Mouse (Mus musculus) erythroblast, embryonic 14.5 days (primary cell): ENCODE data around the gene Wdr63. TPM values are rescaled to one million over a fixed set of nuclear protein-coding genes. Genes with fewer than 3 reads are reported as not detected.
"Not testable (repeated sequence)": the region's sequence is repeated elsewhere in the genome, so short reads cannot be mapped to it uniquely, and the experiment has no call there.

ENCODE experiments used
- H3K27me3 ChIP-seq: 2 replicates; pipeline ENCODE4 v1.6.1; 2012; ENCODE audit warnings: inconsistent platforms; ENCODE audit not compliant: control insufficient read depth
- H3K36me3 ChIP-seq: 2 replicates; pipeline ENCODE4 v1.6.1; 2012; ENCODE audit warnings: mild to moderate bottlenecking, inconsistent platforms; ENCODE audit not compliant: control insufficient read depth
- H3K4me1 ChIP-seq: 2 replicates; pipeline ENCODE4 v1.6.1; 2012; ENCODE audit warnings: inconsistent platforms; ENCODE audit not compliant: control insufficient read depth
- H3K4me3 ChIP-seq: replicated peaks from 2 replicates; pipeline ENCODE3; 2012; ENCODE audit warnings: moderate library complexity, mild to moderate bottlenecking, inconsistent platforms
- H3K9me3 ChIP-seq: 2 replicates; pipeline ENCODE4 v1.6.1; 2012; ENCODE audit warnings: low read length, inconsistent platforms, mixed read lengths; ENCODE audit not compliant: control insufficient read depth
- GATA1 ChIP-seq: IDR thresholded peaks from 2 replicates; pipeline ENCODE4 v1.6.1; 2012; ENCODE audit warnings: low read length, inconsistent platforms, mixed read lengths
- TAL1 ChIP-seq: IDR thresholded peaks from 3 replicates; pipeline ENCODE4 v1.6.1; 2012; ENCODE audit warnings: low read length, inconsistent platforms, mixed read lengths
- polyA plus RNA-seq: library from polyadenylated mRNA; stranded (reverse); fragments of >175 nt; gene quantifications from 2 replicates; pipeline ENCODE4 v1.2.3, GENCODE M21; 2012

Wdr63 gene
- polyA plus RNA-seq, 1 experiment = not detected

- no peak overlapping the region for H3K4me3 ChIP-seq
- H3K9me3 ChIP-seq = no peaks in the 10 kb centered on the region
- H3K4me1 ChIP-seq = no peaks in the 10 kb centered on the region
- TF ChIP-seq TAL1 = no peak
- TF ChIP-seq GATA1 = no peak
- H3K36me3 ChIP-seq = peaks cover 7% of the 10 kb centered on the region; the same call in 1 of the 2 replicates
- H3K27me3 ChIP-seq = no peaks in the 10 kb centered on the region
Measured at GRCm38 (mm10) chr3:146011544-146012218, 96.2 kb downstream of the Wdr63 start.

DNA sequence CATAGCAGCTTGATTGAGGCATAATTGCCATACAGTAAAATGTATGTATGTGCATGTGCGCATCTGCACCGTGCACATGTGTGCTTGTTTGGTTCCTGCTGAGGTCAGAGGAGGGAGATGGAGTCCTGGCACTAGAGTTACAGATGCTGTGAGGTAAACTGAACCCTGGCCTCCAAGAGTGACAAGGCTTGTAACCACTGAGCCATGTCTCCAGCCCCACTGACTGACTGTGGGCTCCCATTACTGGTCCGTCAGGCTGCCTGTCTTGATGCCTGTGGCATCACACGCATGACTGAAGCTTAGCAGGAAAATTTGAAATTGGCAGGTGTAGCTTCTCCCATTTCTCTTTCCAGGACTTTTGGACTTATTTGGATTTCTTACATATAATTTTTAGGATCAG is 97.2 kb downstream of the Wdr63 start:
- Histone ChIP-seq H3K4me3 (no peak overlapping the region), H3K4me1 (no peaks in the 10 kb centered on the region), H3K36me3 (peaks cover 6% of the 10 kb centered on the region; the same call in 1 of the 2 replicates), H3K9me3 (no peaks in the 10 kb centered on the region), H3K27me3 (no peaks in the 10 kb centered on the region)
- TF ChIP-seq TAL1 (no peak), GATA1 (no peak)

DNA sequence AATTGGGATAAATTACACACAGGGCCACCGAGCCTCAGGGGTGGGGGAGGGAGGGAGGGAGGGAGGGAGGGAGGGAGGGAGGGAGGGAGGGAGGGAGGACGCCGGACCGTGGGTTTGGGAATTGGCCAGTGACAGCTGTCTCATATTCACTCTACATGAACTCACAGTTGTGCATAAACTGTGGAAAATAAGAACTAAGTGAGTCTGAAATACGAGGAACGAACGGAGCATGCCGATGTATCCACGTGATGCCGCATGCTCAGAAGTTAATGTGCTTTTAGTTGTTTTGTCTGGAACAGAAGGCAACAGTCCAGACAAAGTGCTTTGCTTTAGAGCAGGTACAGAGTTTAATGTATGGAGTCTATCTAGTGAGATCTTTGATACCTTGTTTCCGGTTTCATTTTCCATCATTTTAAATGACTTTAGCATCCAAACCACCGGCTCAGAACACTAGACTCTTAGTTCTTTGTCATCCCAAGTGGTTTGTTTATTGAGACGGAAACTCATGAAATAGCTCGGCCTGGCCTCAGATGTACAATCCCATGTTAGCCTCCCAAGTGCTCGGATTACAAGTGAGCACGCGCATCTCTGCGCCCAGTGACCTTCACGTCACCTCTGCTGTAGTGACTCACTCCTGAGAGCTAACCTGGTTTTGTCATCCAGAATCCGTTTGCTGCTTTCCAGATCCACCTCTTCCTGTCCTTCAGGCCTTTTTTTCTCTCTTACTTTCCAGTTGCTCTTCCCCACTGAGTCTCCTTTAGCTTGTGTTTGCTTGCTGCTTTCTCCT is 97.9 kb downstream of the Wdr63 start:
- H3K36me3 ChIP-seq = peaks cover 6% of the 10 kb centered on the region; the same call in 1 of the 2 replicates
- no peaks in the 10 kb centered on the region for H3K9me3 ChIP-seq
- TF ChIP-seq GATA1 (no peak), TAL1 (no peak)
- no peaks in the 10 kb centered on the region for H3K27me3 ChIP-seq
- H3K4me1 ChIP-seq = no peaks in the 10 kb centered on the region
- H3K4me3 ChIP-seq = no peak overlapping the region

DNA sequence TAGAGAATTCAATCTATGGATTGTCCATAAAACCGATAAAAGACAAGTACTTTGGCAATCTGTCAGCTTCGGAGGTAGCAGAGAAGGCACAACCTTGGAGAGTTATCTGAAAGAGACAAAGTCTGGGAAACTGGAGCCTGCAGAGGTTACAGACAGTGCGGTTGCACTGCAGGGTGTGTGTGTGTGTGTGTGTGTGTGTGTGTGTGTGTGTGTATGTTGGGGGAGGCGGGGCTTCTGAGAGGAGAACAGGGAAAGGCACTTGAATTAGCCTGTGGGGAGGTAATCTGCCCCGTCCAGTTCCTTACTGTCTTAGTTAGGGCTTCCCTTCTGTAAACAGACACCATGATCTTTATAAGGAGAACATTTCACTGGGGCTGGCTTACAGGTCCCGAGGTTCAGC is 100.1 kb downstream of the Wdr63 start:
- no peaks in the 10 kb centered on the region for H3K9me3 ChIP-seq
- no peaks in the 10 kb centered on the region for H3K27me3 ChIP-seq
- H3K4me3 ChIP-seq = no peak overlapping the region
- H3K4me1 ChIP-seq = no peaks in the 10 kb centered on the region
- no peak for TF ChIP-seq GATA1
- TF ChIP-seq TAL1 = no peak
- H3K36me3 ChIP-seq = peaks cover 6% of the 10 kb centered on the region; the same call in 1 of the 2 replicates

- TF ChIP-seq TAL1 = no peak
- TF ChIP-seq GATA1 = no peak
- H3K9me3 ChIP-seq = no peaks in the 10 kb centered on the region
- H3K27me3 ChIP-seq = no peaks in the 10 kb centered on the region
- H3K36me3 ChIP-seq = peaks cover 6% of the 10 kb centered on the region; the same call in 1 of the 2 replicates
- no peak overlapping the region for H3K4me3 ChIP-seq
- H3K4me1 ChIP-seq = no peaks in the 10 kb centered on the region
Measured at GRCm38 (mm10) chr3:146004347-146005051, 103.4 kb downstream of the Wdr63 start.

DNA sequence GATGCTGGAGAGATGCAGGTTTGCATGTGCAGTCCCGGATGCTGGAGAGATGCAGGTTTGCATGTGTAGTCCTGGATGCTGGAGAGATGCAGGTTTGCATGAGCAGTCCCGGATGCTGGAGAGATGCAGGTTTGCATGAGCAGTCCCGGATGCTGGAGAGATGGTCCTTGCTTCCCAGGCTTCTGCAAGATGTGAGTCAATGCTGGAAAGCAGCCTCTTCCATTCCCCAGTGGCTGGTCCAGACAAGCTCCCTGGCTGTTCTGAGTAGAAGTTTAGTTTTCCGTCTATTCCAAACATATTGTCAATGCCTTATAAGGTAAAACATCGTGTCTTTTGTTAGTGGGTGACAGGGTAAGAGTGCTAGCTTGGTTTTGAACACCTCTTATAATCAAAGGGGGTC is 111.4 kb downstream of the Wdr63 start:
- H3K4me1 ChIP-seq, H3K9me3 ChIP-seq, H3K36me3 ChIP-seq: not testable (repeated sequence)

DNA sequence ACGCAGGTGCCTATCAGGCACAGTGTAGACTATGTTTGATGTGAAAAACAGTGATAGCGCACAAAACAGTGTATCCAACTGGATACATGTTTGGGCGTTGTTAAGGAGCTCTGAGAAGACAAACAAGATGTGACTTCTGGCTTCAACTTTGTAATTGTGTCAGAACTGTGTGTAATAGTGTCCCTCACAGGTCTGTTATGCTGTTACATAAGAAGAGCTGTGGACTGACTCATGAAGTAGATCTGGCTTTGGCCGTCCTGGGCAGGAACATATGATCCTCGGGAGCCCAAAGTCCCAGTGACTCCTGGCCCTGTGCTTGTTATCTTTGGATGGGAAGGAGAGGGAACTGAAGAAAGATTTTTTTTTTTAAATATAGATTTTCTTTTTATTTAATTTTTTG is 112.4 kb downstream of the Wdr63 start:
- Histone ChIP-seq H3K4me1 (no peaks in the 10 kb centered on the region), H3K9me3 (no peaks in the 10 kb centered on the region), H3K27me3 (no peaks in the 10 kb centered on the region), H3K36me3 (no peaks in the 10 kb centered on the region; the same call in 1 of the 2 replicates), H3K4me3 (no peak overlapping the region)
- TF ChIP-seq TAL1 = no peak
- TF ChIP-seq GATA1 = no peak

More for the DNA sequence above, 111.4 kb downstream of the Wdr63 start:
- H3K27me3 ChIP-seq, H3K4me3 ChIP-seq: not testable (repeated sequence)

GRCm38 (mm10) chr3:145993481-145994201 is 114.3 kb downstream of the Wdr63 start:
- TF ChIP-seq TAL1 (no peak), GATA1 (no peak)
- Histone ChIP-seq H3K4me1 (peaks cover 3% of the 10 kb centered on the region), H3K27me3 (peaks cover 8% of the 10 kb centered on the region), H3K36me3 (no peaks in the 10 kb centered on the region; the same call in 1 of the 2 replicates), H3K4me3 (no peak overlapping the region), H3K9me3 (no peaks in the 10 kb centered on the region)

- Histone ChIP-seq H3K36me3 (no peaks in the 10 kb centered on the region), H3K4me3 (no peak overlapping the region), H3K4me1 (peaks cover 12% of the 10 kb centered on the region), H3K27me3 (peaks cover 16% of the 10 kb centered on the region), H3K9me3 (no peaks in the 10 kb centered on the region)
- TF ChIP-seq GATA1 = no peak
- no peak for TF ChIP-seq TAL1
Measured at GRCm38 (mm10) chr3:145992796-145993195, 115.1 kb downstream of the Wdr63 start.
